Mouse (Mus musculus) CD4-positive, CD25-positive, alpha-beta regulatory T cell, adult 2 months (primary cell): ENCODE data around the gene Fam196a.

ENCODE experiments used
- DNase-seq: peaks from one replicate; pipeline ENCODE4 v3.0.0-alpha.2; 2012; ENCODE audit warnings: low read depth, low spot score

Fam196a gene

DNA sequence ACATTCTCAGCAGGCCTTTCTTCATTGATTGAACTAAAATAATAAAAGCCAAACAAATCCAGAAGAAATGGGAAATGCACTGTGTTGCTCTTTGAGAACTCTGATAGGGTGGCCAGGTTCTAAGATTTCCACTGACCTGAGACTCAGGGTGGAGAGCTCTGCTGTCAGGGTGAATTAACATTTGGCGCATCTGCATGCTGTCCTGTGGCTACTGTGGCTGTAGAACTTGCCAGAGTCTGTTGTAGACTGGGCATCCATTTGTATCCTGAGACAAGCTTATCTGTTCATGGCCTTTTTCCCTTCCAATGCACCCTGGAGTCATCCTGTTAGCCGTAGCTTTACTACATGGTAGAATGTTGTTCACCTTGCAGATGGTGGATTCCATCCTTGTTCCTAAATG lies 98.2 kb downstream of the Fam196a start:
- no peak for DNase-seq
